Mouse (Mus musculus): ENCODE measurements around the gene Tapbp.

GRCm38 (mm10) chr17:33941381-33941780 is 25.7 kb downstream of the Tapbp start:
- TF ChIP-seq CTCF (IDR thresholded peaks at IDR 0.05; ENCODE audit: control insufficient read depth, insufficient read depth, insufficient read length) = no peak
- no peak for TF ChIP-seq MYOG (IDR thresholded peaks at IDR 0.05; ENCODE audit: control insufficient read depth, extremely low read depth, insufficient read length)
- TF ChIP-seq FOSL1 (IDR thresholded peaks at IDR 0.05; ENCODE audit: insufficient read depth, low read length, poor library complexity, severe bottlenecking) = no peak
- no peak for TF ChIP-seq MAX (IDR thresholded peaks at IDR 0.05)
